Mouse (Mus musculus): ENCODE results near the gene Zfand2a. TPM values are rescaled to one million over a fixed set of nuclear protein-coding genes. Genes with fewer than 3 reads are reported as not detected.

Gene Zfand2a
- polyA plus RNA-seq, 1 experiment from 2014 or later, result 10.5 TPM

GRCm38 (mm10) chr5:139496939-139497338, 12.6 kb upstream of the Zfand2a start:
- no peak for ATAC-seq (ENCODE audit: insufficient number of reproducible peaks, insufficient read depth, low FRiP score, low TSS enrichment, low read depth)
- Histone ChIP-seq H3K4me1 (0 out of 2 replicates have a peak, but pooled peaks cover 2% of the 10 kb centered on the region), H3K4me3 (no peak overlapping the region), H3K4me2 (no peak overlapping the region), H3K9me3 (no peaks in the 10 kb centered on the region), H3K27me3 (peaks cover 4% of the 10 kb centered on the region; the same call in 1 of the 2 replicates), H3K9ac (no peak overlapping the region), H3K36me3 (no peaks in the 10 kb centered on the region), H3K27ac (no peak overlapping the region)
- 46% methylated on average over 5 of the region's 5 CpGs for WGBS

GRCm38 (mm10) chr5:139495019-139495669, 10.8 kb upstream of the Zfand2a start:
- Histone ChIP-seq H3K4me3 (no peak overlapping the region), H3K4me2 (no peak overlapping the region), H3K9ac (no peak overlapping the region), H3K36me3 (no peaks in the 10 kb centered on the region), H3K27me3 (peaks cover 4% of the 10 kb centered on the region; the same call in 1 of the 2 replicates), H3K27ac (no peak overlapping the region), H3K9me3 (no peaks in the 10 kb centered on the region), H3K4me1 (0 out of 2 replicates have a peak, but pooled peaks cover 2% of the 10 kb centered on the region)
- WGBS, result 60% methylated on average over 22 of the region's 22 CpGs
- ATAC-seq (ENCODE audit: insufficient number of reproducible peaks, insufficient read depth, low FRiP score, low TSS enrichment, low read depth), result no peak

GRCm38 (mm10) chr5:139493690-139494089, 9.3 kb upstream of the Zfand2a start:
- peaks cover 4% of the 10 kb centered on the region; the same call in 1 of the 2 replicates for H3K27me3 ChIP-seq
- no peak for ATAC-seq (ENCODE audit: insufficient number of reproducible peaks, insufficient read depth, low FRiP score, low TSS enrichment, low read depth)
- no peaks in the 10 kb centered on the region for H3K9me3 ChIP-seq
- H3K9ac ChIP-seq, result no peak overlapping the region
- H3K4me1 ChIP-seq, result 0 out of 2 replicates have a peak, but pooled peaks cover 2% of the 10 kb centered on the region
- no peak overlapping the region for H3K4me2 ChIP-seq
- H3K36me3 ChIP-seq, result no peaks in the 10 kb centered on the region
- H3K4me3 ChIP-seq, result no peak overlapping the region
- H3K27ac ChIP-seq, result no peak overlapping the region
- WGBS, result 60% methylated on average over 5 of the region's 5 CpGs

- no peaks in the 10 kb centered on the region for H3K36me3 ChIP-seq
- ATAC-seq (ENCODE audit: insufficient number of reproducible peaks, insufficient read depth, low FRiP score, low TSS enrichment, low read depth), result no peak
- 61% methylated on average over 8 of the region's 8 CpGs for WGBS
These were observed 7.0 kb upstream of the Zfand2a start for GRCm38 (mm10) chr5:139491348-139491747.

GRCm38 (mm10) chr5:139490131-139490530, 5.8 kb upstream of the Zfand2a start:
- ATAC-seq (ENCODE audit: insufficient number of reproducible peaks, insufficient read depth, low FRiP score, low TSS enrichment, low read depth), result no peak
- H3K9ac ChIP-seq, result no peak overlapping the region
- peaks cover 6% of the 10 kb centered on the region; the same call in 1 of the 2 replicates for H3K9me3 ChIP-seq
- H3K4me1 ChIP-seq, result 0 out of 2 replicates have a peak, but pooled peaks cover 2% of the 10 kb centered on the region
- no peaks in the 10 kb centered on the region for H3K27me3 ChIP-seq
- H3K4me3 ChIP-seq, result no peak overlapping the region
- no peak overlapping the region for H3K27ac ChIP-seq
- 81% methylated on average over 11 of the region's 11 CpGs for WGBS
- H3K4me2 ChIP-seq, result no peak overlapping the region
- H3K36me3 ChIP-seq, result no peaks in the 10 kb centered on the region

More at GRCm38 (mm10) chr5:139491348-139491747, 7.0 kb upstream of the Zfand2a start:
- Histone ChIP-seq H3K4me3 (no peak overlapping the region), H3K27me3 (peaks cover 3% of the 10 kb centered on the region; the same call in 1 of the 2 replicates), H3K9ac (no peak overlapping the region), H3K27ac (no peak overlapping the region), H3K4me1 (0 out of 2 replicates have a peak, but pooled peaks cover 2% of the 10 kb centered on the region), H3K9me3 (peaks cover 3% of the 10 kb centered on the region; the same call in 1 of the 2 replicates), H3K4me2 (no peak overlapping the region)

- peak overlapping the region; percentile 89 for H3K9ac ChIP-seq
- peaks cover 6% of the 10 kb centered on the region; the same call in 1 of the 2 replicates for H3K9me3 ChIP-seq
- H3K4me3 ChIP-seq, result peak overlapping the region; percentile 97
- no peak for ATAC-seq (ENCODE audit: insufficient number of reproducible peaks, insufficient read depth, low FRiP score, low TSS enrichment, low read depth)
- peaks cover 13% of the 10 kb centered on the region for H3K4me1 ChIP-seq
- peaks cover 42% of the 10 kb centered on the region for H3K36me3 ChIP-seq
- H3K27ac ChIP-seq, result no peak overlapping the region
- H3K4me2 ChIP-seq, result peak overlapping the region; percentile 88
- no peaks in the 10 kb centered on the region for H3K27me3 ChIP-seq
- WGBS, result 63% methylated on average over 14 of the region's 14 CpGs
These were observed 1.0 kb downstream of the Zfand2a start for GRCm38 (mm10) chr5:139483171-139483848.

- no peak overlapping the region for H3K4me2 ChIP-seq
- peaks cover 13% of the 10 kb centered on the region for H3K4me1 ChIP-seq
- no peak for ATAC-seq (ENCODE audit: insufficient number of reproducible peaks, insufficient read depth, low FRiP score, low TSS enrichment, low read depth)
- H3K9me3 ChIP-seq, result no peaks in the 10 kb centered on the region
- peaks cover 70% of the 10 kb centered on the region for H3K36me3 ChIP-seq
- H3K9ac ChIP-seq, result no peak overlapping the region
- 91% methylated on average over 10 of the region's 10 CpGs for WGBS
- H3K27ac ChIP-seq, result no peak overlapping the region
- H3K27me3 ChIP-seq, result no peaks in the 10 kb centered on the region
- H3K4me3 ChIP-seq, result no peak overlapping the region
These were observed 3.9 kb downstream of the Zfand2a start for GRCm38 (mm10) chr5:139480406-139480805.

GRCm38 (mm10) chr5:139479088-139479487, 5.3 kb downstream of the Zfand2a start:
- no peak overlapping the region for H3K4me3 ChIP-seq
- no peak for ATAC-seq (ENCODE audit: insufficient number of reproducible peaks, insufficient read depth, low FRiP score, low TSS enrichment, low read depth)

GRCm38 (mm10) chr5:139474741-139475140, 9.6 kb downstream of the Zfand2a start:
- Histone ChIP-seq H3K4me1 (no peaks in the 10 kb centered on the region), H3K4me3 (no peak overlapping the region), H3K9me3 (no peaks in the 10 kb centered on the region), H3K27me3 (no peaks in the 10 kb centered on the region), H3K4me2 (no peak overlapping the region), H3K9ac (no peak overlapping the region), H3K36me3 (peaks cover 93% of the 10 kb centered on the region), H3K27ac (no peak overlapping the region)
- no peak for ATAC-seq (ENCODE audit: insufficient number of reproducible peaks, insufficient read depth, low FRiP score, low TSS enrichment, low read depth)
- WGBS, result 89% methylated on average over 9 of the region's 9 CpGs

More at GRCm38 (mm10) chr5:139479088-139479487, 5.3 kb downstream of the Zfand2a start:
- WGBS, result 91% methylated on average over 8 of the region's 8 CpGs
- H3K27ac ChIP-seq, result no peak overlapping the region
- no peak overlapping the region for H3K9ac ChIP-seq
- H3K4me2 ChIP-seq, result no peak overlapping the region
- H3K36me3 ChIP-seq, result peaks cover 84% of the 10 kb centered on the region
- no peaks in the 10 kb centered on the region for H3K27me3 ChIP-seq
- H3K9me3 ChIP-seq, result no peaks in the 10 kb centered on the region
- H3K4me1 ChIP-seq, result peaks cover 13% of the 10 kb centered on the region

GRCm38 (mm10) chr5:139467998-139468397, 16.4 kb downstream of the Zfand2a start:
- no peaks in the 10 kb centered on the region for H3K9me3 ChIP-seq
- WGBS, result 46% methylated on average over 5 of the region's 5 CpGs
- no peak overlapping the region for H3K4me2 ChIP-seq
- H3K27ac ChIP-seq, result no peak overlapping the region
- H3K4me3 ChIP-seq, result no peak overlapping the region
- no peaks in the 10 kb centered on the region for H3K4me1 ChIP-seq
- H3K36me3 ChIP-seq, result peaks cover 28% of the 10 kb centered on the region
- no peak for ATAC-seq (ENCODE audit: insufficient number of reproducible peaks, insufficient read depth, low FRiP score, low TSS enrichment, low read depth)
- H3K27me3 ChIP-seq, result no peaks in the 10 kb centered on the region
- H3K9ac ChIP-seq, result no peak overlapping the region

GRCm38 (mm10) chr5:139466801-139467200, 17.5 kb downstream of the Zfand2a start:
- Histone ChIP-seq H3K27ac (no peak overlapping the region), H3K9me3 (no peaks in the 10 kb centered on the region), H3K4me2 (no peak overlapping the region), H3K4me1 (no peaks in the 10 kb centered on the region), H3K9ac (no peak overlapping the region), H3K36me3 (peaks cover 16% of the 10 kb centered on the region), H3K27me3 (no peaks in the 10 kb centered on the region), H3K4me3 (no peak overlapping the region)
- WGBS, result 64% methylated on average over 4 of the region's 4 CpGs
- ATAC-seq (ENCODE audit: insufficient number of reproducible peaks, insufficient read depth, low FRiP score, low TSS enrichment, low read depth), result no peak

- Histone ChIP-seq H3K27ac (no peak overlapping the region), H3K4me2 (no peak overlapping the region), H3K27me3 (no peaks in the 10 kb centered on the region), H3K9ac (no peak overlapping the region), H3K36me3 (peaks cover 12% of the 10 kb centered on the region), H3K4me1 (no peaks in the 10 kb centered on the region), H3K9me3 (no peaks in the 10 kb centered on the region), H3K4me3 (no peak overlapping the region)
- no peak for ATAC-seq (ENCODE audit: insufficient number of reproducible peaks, insufficient read depth, low FRiP score, low TSS enrichment, low read depth)
- WGBS, result 67% methylated on average over 2 of the region's 2 CpGs
These were observed 18.0 kb downstream of the Zfand2a start for GRCm38 (mm10) chr5:139466373-139466772.

Data from embryonic facial prominence, embryonic 13.5 days (tissue).